Mouse (Mus musculus): ENCODE measurements around the gene Hk1.
"Not testable (repeated sequence)": the region's sequence is repeated elsewhere in the genome, so short reads cannot be mapped to it uniquely, and the experiment has no call there.

The Hk1 gene

DNA sequence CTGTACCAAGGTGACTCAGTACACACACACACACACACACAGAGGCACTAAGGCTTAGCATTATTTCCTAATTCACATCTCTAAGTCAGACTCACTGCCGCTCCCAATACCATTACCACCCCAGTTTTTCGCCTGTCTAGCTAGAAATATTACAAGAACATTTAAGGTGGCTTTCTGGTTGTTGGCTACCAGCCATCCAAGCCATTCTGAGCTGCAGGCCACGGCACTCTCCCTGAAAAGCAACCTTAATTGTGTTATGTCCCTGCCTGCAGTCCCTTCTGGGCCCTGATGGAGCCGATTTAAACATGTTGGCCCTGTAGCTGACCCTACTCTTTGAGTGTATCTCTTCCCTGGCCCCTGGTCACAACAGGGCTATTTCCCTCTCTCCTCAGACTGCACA lies 37.8 kb downstream of the Hk1 start:
- in situ Hi-C loops (cut with MboI) = no loop called here

DNA sequence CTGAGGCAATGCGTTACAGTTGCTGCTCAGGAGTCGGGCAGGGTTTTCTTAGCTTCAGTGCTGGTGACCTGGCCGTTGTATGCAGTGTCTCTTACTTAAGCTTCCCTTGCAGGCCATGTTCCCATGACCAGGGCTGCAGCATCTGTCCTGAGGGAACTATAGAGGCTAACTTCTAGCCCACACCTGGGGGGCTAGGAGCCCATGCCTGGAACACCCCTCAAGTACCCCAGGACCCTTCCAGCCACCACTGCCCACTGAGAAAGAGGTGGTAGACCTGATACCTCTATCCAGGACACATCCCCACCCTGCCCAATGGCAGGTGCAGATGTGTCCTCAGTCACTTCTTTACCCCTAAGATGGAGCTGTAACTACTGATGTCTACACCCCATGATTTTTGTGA lies 38.7 kb downstream of the Hk1 start:
- in situ Hi-C loops (cut with MboI) = no loop called here

DNA sequence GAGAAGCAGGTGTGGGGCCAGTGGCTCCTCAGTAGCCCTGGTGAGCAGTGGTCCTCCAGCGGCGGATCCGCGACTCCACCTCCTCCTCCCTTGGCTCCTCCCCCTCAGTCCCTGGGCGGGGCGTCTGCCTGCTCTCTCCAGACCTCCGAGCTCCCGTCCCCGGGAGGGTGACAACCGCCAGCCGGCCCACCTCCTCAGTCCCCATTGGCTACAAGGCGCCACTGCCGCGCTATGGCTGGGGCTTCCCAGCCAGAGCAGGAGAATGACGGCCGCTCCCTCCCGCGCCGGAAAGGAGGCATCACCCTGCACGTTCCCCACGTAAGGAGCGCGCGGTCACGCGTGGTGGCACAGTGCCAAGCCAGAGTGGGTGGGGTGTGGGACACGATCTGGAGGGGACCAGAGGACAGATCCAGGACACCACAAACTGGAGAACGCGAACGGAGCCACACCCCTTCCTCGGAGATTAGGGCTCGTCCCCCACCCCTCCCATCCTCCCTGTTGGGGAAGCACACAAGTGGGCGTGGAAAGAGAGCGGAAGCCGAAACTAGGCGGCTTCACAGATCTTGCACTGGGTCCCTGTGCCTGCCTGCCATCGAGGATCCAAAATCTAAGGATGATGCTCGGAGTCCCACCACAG lies 39.5 kb downstream of the Hk1 start:
- in situ Hi-C loops (cut with MboI) = no loop called here

DNA sequence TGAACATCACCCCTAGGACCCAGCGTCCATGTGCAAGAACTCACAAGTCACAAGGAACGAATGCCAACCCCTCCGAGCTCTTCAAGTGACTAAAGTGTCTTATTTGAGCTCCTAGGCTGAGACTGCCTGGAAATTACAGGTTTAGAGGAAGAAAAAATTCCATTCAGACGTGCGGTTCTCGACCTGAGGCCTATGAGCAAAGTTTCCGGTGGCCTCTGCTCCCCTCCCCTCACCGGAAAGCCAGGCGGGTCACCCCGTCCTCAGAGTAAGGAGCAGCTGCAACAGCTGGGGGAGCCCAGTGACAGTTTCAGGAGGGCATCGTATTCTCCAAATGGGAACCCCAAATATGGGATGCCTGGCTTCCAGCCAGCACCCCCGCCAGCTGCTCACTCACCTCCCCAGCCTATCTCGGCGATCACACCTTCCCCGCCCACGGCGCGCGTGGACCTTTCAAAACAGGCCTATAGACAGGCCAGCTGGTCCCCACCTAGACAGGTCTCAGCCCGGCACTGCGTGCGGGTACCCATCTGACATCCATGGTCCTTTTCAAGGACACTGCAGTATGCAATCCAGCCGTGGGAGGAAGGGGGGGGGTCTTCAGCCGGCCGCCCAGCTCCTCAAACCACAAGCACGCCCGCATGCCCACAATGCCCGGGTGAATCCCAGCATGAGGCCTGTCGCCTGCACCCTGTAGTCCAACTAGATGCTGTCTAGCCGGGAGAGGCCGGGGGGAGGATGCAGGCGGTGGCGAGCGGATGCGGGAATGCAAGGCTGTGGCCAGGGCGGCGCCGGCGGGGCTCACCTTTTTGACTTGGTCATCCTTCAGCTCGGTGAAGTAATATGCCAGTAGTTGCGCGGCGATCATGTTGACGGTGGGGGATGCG lies 40.3 kb downstream of the Hk1 start:
- in situ Hi-C loops (cut with MboI) = no loop called here

GRCm38 (mm10) chr10:62338626-62339025 lies 41.1 kb downstream of the Hk1 start:
- in situ Hi-C loops (cut with MboI) = no loop called here

DNA sequence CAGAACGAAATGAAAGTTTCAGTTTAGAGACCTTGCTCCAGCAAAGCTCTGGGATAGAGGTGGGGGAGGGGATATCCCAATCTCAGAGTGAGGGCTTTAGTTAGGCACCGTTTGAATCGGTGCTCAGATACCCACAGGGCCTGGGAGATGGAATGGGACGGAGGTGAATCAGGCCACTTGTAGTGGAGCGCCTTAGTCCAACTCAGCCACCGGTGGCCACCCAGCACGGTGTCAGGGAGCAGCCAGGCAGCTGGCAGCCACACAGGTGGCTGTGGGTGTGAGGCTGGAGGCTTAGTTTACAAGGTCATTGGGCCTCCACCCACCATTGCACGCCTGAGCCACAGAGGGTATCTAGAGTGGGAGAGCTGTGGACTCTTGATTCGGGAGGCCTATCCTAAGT lies 41.5 kb downstream of the Hk1 start:
- in situ Hi-C loops (cut with MboI) = no loop called here

DNA sequence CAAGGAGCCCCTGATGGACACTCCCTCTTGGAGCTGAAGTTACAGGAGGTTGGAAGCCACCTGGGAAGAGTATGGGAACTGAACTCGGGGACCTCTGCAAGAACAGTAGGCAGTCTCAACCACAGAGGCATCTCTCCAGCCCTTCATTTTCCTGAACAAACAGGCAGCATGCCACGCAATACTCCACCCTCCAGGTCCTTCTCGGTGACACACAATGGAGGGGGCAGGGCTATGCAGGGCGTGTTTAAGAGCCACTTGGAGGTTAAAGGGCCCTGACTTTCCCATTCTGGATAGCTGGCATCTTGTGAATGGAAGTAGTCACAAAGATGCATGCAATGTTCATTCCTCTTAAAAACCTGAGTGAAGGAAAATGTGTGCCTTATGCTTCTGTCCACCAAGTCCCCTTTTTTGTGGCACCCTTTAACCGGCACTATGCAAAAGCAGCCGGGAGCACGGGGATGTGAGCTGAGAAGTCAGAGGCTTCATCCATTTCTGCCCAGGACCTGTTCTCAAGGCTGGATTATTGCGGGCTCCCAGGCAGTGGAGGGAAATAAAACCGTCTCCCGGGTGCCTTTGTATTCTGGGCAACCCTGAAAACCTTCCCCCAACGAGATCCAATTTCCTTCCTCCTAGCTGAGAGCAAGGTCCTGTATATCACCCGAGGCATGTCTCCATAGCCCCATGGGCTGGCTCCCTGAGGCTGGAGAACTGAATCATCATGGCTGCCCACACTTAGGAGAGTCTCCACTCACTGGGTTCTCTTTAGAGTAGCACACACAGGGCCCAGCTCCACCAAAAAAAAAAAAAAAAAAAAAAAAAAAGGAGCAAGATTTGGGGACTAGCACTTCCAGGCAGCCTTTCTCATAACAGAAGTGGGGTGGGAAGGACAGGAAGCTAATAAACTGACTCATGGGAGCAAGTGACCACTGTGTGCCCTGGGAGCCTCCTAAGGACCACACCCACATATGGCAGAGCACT lies 42.8 kb downstream of the Hk1 start:
- in situ Hi-C loops (cut with MboI) = no loop called here

- in situ Hi-C loops (cut with MboI) = no loop called here
Measured at GRCm38 (mm10) chr10:62335423-62335776, 44.3 kb downstream of the Hk1 start.

DNA sequence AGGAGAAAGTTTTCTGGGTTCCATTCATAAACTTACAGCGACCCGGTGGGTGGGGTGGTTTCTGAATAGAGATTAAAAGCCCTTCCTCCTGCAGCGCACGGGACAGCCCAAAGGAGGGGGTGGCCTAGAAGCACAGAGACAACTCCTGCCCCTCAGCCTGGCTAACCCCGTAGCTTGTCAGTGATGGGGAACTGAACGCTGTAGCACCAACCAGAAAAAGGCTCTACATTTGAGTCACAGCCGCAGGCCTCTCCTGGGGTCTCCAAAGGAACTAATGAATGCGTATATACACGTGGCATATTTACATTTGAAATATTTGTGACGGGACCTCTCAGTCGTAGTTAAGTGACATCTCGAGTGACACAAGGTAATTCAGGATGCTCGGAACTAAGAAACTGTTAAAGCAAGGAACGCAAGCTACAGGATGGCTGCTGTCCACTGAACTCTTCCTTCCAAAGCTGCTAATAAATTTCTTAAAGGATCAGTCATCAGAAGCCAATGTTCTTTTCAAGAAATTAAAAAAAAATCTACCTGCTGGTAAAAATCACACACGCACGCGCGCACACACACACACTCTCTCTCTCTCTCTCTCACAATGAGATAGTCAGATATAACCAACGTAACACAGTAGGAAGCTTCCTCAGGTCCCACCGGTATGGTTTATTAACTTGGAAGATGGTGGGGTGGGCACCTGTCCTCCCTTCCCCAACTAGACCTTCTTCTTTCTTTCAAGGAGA lies 44.9 kb downstream of the Hk1 start:
- in situ Hi-C loops (cut with MboI) = no loop called here

DNA sequence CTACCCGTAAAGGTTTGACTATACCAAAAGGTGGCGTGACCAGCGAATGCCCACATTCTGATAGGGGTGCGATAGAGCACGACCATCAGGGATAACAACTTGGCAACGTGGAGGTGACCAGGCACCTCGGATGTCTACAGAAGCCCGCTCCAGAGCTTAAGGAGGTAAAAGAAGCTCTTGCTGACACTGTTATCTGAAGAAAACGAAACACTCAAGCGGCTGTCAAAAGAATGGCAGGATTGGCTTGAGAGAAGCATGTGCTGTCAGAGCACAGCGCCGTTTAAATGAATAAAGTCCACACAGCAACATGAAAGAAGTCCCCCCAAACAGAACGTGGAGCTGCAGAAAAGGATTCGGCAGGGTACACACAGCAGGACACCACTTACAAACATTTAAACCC lies 46.4 kb downstream of the Hk1 start:
- in situ Hi-C loops (cut with MboI) = no loop called here

GRCm38 (mm10) chr10:62332514-62332913 lies 47.2 kb downstream of the Hk1 start:
- in situ Hi-C loops (cut with MboI) = no loop called here

DNA sequence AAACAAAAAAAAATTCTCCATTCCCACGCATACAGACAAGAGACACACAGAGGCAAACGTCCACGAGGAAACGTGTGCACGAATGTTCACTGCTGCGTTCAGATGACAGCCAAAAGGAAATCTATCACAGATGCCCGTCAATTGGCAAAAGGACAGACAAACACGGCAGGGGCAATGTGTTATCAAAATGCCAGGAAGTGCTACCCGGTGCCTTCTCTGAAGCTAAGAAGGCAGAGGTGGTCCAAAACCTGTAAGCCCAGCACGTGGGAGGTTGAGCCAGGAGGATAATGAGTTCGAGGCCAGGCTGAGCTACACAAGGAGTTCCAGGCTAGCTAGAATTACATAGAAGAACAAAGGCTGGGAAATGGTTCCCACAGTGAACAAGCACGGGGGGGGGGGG lies 47.9 kb downstream of the Hk1 start:
- in situ Hi-C loops (cut with MboI) = no loop called here

GRCm38 (mm10) chr10:62331296-62331695 lies 48.4 kb downstream of the Hk1 start:
- in situ Hi-C loops (cut with MboI) = no loop called here

GRCm38 (mm10) chr10:62329846-62330245 lies 49.9 kb downstream of the Hk1 start:
- in situ Hi-C loops (cut with MboI) = no loop called here

DNA sequence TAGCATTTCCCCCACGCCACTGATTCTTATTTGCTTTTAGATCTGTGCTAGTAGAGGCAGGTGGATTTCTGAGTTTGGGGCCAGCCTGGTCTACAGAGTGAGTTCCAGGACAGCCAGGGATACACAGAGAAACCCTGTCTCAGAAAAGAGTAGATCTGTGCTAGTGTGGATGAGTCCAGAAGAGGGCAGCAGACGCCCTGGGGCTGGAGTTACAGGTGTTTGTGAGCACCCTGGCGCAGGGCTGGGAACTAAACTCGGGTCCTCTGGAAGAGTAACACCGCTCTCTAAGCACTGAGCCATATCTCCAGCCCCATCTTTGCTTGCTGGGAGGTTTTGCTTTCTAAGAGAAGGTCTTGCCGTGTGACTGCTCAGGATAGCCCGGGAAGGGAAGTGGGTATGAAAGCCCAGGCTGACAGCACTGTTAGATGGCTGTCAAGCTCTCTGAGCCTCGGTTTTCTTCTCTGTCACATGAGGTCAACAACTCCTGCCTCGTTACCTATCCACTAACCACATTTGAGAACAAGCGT lies 50.8 kb downstream of the Hk1 start:
- in situ Hi-C loops (cut with MboI) = no loop called here

DNA sequence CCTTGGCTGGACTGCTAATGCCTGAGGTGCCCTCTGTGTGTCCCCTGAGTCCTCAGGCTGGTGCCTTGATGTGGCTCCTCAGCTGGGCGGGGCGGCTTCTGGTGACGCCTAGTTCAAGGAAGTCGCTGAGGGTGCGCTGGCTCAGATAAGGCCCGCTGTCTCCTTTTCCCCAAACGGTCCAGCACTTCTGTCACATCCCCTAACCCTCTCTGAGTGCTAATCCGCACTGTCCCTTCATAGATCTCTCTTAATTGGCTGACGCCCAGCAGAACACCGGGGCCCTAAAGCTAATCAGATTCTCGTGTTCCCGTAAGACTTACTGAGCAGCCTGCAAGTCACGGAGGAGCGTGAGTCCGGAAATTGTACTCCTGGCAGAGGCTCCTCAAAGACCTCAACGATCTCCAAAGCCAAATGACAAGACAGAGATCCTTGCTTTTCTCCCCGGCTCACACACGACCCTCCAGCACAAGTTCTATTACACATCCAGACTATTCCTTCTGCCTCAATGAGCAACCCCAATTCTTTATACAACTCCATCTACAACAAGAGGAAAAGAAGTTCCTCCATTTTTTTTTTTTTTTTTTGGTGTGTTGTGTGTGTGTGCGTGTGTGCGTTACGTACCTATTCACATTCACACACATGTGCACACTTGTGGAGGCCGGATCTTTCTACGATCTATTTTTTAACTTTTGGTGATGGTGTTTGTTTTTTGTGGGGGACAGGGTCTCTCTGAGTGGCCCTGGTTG lies 52.0 kb downstream of the Hk1 start:
- in situ Hi-C loops (cut with MboI) = no loop called here

- in situ Hi-C loops (cut with MboI) = no loop called here
Measured at GRCm38 (mm10) chr10:62326818-62327571, 52.7 kb downstream of the Hk1 start.

DNA sequence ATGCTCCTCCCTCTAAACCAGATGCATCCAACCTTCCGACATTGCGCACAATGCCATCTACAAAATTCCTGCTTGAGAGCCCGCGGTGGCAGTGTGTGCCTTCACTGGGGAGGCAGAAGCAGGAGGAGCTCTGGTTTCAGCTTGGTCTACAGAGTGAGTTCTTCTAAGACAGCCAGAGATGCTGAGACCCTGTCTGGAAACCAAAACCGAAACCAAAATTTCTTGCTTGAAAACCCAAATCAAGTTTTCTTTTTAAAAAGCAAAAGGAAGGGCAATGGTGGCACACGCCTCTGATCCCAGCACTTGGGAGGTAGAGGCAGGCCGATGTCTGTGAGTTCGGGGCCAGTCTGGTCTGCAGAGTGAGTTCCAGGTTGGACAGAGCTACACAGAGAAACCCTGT lies 53.7 kb downstream of the Hk1 start:
- in situ Hi-C loops (cut with MboI) = no loop called here

- in situ Hi-C loops (cut with MboI) = not testable (repeated sequence)
Measured at GRCm38 (mm10) chr10:62322821-62323220, 56.9 kb downstream of the Hk1 start.

- in situ Hi-C loops (cut with MboI) = no loop called here
Measured at GRCm38 (mm10) chr10:62321457-62321856, 58.3 kb downstream of the Hk1 start.
